Mouse (Mus musculus) layer of hippocampus, adult 2 months (tissue): Measurements from ENCODE around the gene Shroom3. TPM values are rescaled to one million over a fixed set of nuclear protein-coding genes. Genes with fewer than 3 reads are reported as not detected.
A peak's percentile ranks its signal among the peaks of the same experiment; 100 is the strongest.
"Not testable (repeated sequence)": the region's sequence is repeated elsewhere in the genome, so short reads cannot be mapped to it uniquely, and the experiment has no call there.

Experiments used
- DNase-seq, 2 experiments: peaks; one replicate each; pipeline ENCODE4 v3.0.0; 2022; ENCODE audit warnings: low spot score in 2 of 2
- H3K27ac ChIP-seq: fragments of 200-600 bp; 2 replicates; pipeline ENCODE4 v1.8.1; 2022
- H3K4me3 ChIP-seq: fragments of 200-600 bp; 2 replicates; pipeline ENCODE4 v1.8.1; 2022; ENCODE audit warnings: mild to moderate bottlenecking
- CTCF ChIP-seq: fragments of 200-600 bp; conservative IDR thresholded peaks from 2 replicates; pipeline ENCODE4 v1.8.1; 2022; ENCODE audit warnings: antibody characterized with exemption, mild to moderate bottlenecking, moderate library complexity
- total RNA-seq, 2 experiments: library from RNA; stranded (reverse); gene quantifications; 2 replicates each; pipeline ENCODE4 v1.2.3; 2021

The Shroom3 gene
- total RNA-seq, 2 experiments from 2014 or later, result 2.0 to 2.3 TPM

DNA sequence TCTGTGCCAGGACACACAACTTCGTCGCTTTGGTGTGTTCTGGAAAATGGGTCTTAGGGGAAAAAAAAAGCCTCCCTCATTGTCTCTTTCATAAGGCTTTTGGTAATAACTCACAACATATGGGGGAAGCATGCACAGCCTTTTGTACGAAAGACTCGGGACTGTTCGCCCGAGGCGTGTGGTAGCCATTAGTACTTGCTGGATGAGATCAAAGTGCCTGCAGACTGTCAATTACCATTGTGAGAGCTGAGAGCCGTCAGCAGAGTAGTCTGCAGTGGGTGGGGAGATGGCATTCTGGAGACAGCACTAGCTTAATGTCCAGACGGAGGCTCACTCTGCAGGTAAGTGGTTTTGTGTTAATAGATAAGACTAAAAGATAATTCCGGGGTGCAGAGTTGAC is 232.2 kb downstream of the Shroom3 start:
- no peak overlapping the region for H3K4me3 ChIP-seq
- no peak overlapping the region for H3K27ac ChIP-seq
- no peak for TF ChIP-seq CTCF
- no peak for DNase-seq

DNA sequence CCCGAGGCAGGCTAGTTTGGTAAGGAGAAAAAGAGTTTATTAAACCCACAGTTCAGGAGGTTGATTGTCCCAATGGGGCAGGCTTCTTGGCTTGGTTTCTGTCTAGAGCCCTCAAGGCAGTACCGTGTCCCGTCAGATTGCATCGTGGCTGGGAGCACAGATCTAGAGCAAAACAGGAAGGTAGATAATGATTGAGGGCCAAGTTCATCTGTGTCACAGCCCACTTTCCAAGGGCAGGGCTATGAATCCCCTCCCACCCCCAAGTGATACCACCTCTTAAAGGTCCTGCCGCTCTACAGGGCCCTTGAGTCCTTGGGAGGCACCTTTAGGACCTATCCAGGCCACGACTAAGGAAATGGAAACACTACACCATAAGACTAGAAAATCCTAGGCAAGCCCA is 234.5 kb downstream of the Shroom3 start:
- H3K27ac ChIP-seq, result no peak overlapping the region
- no peak for DNase-seq
- TF ChIP-seq CTCF, result no peak

DNA sequence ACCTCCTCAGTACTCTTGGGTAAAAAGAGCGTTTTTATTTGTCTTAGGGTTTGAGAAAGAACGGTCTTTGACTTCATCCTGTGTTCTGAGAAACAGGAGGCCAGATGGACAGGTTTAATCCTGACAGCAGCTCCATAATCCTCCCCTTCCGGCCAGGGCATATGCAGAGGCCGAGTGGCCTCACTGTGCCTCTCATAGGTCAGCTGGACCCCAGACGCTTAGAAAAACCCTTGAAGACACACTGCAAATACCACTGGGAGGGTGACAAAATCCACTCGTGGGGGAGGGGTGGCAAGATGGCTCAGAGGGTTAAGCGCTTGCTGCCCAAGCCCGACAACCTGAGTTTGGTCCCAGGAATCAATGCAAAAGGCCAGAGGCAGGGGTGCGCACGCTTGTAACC is 234.9 kb downstream of the Shroom3 start:
- no peak for TF ChIP-seq CTCF
- DNase-seq, result no peak
- Histone ChIP-seq H3K4me3 (no peak overlapping the region), H3K27ac (no peak overlapping the region)

More for the DNA sequence above, 234.5 kb downstream of the Shroom3 start:
- H3K4me3 ChIP-seq, result no peak overlapping the region

DNA sequence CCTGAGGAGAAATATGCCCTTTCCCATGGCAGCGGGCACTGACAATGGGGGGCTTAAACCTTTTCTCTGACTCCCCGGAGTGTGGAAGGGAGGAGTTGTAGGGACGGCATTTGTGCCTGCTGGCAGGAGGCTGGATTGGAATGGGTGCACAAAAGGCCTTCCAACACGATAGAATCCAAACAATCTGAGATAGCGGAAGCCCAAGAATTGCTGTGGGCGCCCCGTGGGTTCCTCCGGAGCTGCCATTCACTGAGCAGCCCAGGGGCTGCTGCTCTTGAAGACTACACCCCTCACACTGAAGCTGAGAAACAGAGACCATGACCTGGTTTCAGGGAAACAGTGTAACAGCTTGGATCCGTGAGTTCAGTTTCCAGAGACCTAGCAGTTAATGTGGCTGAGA is 235.6 kb downstream of the Shroom3 start:
- no peak for DNase-seq
- H3K27ac ChIP-seq, result no peak overlapping the region
- no peak for TF ChIP-seq CTCF
- H3K4me3 ChIP-seq, result no peak overlapping the region

DNA sequence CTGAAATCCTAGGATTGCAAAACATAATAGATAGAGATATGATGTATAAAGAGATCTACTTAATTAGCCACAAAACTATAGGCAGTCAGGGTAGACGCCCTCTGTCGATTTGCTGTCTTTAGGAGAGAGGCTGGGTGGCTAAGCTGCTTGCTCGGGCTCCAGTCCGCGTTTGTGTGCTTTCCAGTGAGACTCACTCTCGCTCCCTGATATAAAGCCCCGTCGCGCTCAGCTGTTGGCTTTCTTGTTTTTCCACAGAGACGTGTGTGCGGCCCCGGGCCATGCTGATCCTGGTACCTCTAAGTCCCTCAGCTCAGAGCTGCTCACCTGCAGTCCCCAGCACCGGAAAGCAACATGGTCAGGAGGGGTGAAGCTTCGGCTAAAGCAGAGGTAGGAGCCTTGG is 236.2 kb downstream of the Shroom3 start:
- TF ChIP-seq CTCF, result no peak
- DNase-seq, result no peak
- Histone ChIP-seq H3K4me3 (no peak overlapping the region), H3K27ac (no peak overlapping the region)

DNA sequence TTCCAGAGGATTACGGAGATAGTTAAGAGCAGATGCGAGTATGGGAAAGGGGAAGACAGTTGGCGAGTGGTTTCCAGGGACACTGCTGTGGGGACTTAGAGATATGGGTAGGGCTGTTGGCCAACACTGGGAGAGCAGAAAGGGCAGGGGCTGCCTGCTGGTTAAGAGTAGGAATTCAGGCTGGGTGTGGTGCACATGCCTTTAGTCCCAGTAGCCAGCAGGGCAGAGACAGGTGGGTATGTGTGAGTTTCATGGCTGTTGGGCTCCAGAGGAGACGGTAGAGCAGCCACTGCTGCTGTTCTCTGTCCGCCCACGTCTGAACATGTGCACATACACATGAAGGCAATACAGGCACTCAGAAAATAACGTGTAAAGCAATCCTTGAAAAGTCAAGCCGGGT is 237.7 kb downstream of the Shroom3 start:
- no peak for DNase-seq
- no peak for TF ChIP-seq CTCF
- Histone ChIP-seq H3K4me3 (no peak overlapping the region), H3K27ac (no peak overlapping the region)

DNA sequence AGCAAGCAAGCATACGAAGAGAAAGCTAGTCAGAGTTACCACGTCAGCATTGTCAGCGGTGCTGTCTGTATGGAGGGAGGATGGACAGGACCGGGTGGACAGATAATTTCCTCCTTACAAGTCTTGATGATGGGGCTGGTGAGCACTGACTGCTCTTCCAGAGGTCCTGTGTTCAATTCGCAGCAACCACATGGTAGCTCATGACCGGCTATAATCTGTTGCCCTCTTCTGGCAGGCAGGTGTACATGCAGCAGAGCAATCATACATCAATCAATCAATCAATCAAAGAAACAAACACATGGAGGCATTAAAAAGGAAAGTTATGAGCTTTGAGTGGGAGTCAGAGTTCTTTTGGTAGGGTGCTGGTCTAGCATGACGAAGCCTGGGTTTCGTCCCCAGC is 238.5 kb downstream of the Shroom3 start:
- TF ChIP-seq CTCF, result peak; percentile 68
- Histone ChIP-seq H3K27ac (no peak overlapping the region), H3K4me3 (no peak overlapping the region)
- no peak for DNase-seq

DNA sequence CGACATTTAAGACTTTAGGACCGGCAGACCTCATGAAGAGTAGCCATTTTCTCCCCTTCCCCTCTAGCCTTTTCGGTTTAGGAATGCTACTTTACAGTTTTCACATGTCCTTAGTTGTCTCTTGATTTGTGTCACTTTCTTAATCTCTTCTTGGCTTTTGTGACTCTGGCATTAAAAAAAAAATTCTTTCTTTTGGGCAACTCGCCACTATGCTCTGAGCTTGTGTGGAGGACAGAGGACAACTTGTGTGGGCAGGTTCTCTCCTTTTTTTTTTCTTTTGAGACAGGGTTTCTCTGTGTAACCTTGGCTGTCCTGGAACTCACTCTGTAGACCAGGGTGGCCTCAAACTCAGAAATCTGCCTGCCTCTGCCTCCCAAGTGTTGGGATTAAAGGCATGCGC is 239.7 kb downstream of the Shroom3 start:
- not testable (repeated sequence) for H3K27ac ChIP-seq, H3K4me3 ChIP-seq, DNase-seq

DNA sequence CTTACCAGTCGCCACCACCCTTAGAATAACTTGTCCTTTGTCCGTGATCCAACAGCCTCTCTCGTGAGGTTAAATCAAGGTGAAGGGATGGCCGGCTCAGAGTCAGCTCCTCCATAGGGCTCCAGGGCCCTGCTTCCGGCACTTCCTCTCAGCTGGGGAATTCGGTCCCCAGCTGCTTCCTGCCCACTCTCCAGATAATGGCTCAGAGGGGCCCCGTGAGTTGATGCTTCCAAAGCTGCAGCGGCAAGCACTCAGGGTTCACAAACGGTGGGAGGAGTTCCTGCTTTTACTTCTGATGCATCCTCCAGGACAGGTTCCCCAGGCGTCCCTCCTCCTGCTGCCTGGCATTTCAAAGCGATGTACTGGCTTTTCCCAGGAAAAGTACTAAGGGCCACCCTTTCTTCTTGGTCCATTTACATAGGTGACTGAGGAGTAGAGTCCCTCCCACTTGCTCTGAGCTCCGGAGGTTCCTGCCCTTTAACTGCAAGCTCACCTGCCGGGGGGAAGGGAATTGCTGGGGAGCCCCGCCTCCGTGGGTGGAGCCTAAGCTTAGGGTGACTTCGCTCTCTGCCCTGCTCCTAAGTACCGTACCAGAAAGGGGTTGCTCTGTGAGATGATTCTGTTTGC is 241.7 kb downstream of the Shroom3 start:
- no peak for TF ChIP-seq CTCF
- DNase-seq, result no peak
- no peak overlapping the region for H3K4me3 ChIP-seq
- H3K27ac ChIP-seq, result no peak overlapping the region

DNA sequence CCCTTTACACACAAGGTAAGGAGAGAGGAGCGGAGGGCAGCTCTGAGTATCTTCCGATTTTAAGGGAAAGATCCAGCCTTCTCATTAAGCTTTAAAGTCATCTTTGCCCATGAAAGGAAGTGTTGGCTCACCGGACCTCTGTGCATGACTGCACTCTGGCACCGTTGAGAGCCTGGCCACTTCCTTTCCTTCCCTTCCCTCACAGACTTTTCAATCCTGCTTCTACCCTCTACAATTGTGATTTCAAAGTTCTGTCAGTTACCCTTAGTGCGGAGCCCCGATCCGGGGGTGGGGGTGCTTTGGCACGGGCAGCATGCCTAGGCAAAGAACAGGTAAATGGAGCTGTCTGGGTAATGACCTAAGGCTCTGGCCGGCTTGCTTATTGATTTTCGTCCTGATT is 244.4 kb downstream of the Shroom3 start:
- TF ChIP-seq CTCF, result no peak
- no peak for DNase-seq
- Histone ChIP-seq H3K4me3 (no peak overlapping the region), H3K27ac (no peak overlapping the region)

DNA sequence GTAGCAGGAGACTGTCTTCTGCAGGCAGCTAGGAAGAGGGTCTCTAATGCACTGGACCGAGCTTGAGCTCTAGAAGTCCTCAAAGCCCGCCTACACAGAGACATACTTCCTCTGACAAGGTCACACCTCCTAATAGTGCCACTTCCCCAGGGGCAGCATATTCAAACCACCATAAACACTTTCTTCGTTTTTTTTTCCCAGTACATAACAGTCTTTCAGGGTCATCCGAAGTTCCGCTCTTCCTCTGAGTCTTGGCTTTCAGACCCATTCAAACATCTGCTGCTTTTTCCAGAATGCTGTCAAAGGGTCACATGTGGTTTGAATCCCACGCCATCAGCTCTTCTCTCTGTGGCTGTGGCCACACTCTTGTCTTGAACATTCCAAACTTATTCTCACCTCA is 247.3 kb downstream of the Shroom3 start:
- DNase-seq, result no peak
- Histone ChIP-seq H3K4me3 (no peak overlapping the region), H3K27ac (no peak overlapping the region)
- no peak for TF ChIP-seq CTCF

DNA sequence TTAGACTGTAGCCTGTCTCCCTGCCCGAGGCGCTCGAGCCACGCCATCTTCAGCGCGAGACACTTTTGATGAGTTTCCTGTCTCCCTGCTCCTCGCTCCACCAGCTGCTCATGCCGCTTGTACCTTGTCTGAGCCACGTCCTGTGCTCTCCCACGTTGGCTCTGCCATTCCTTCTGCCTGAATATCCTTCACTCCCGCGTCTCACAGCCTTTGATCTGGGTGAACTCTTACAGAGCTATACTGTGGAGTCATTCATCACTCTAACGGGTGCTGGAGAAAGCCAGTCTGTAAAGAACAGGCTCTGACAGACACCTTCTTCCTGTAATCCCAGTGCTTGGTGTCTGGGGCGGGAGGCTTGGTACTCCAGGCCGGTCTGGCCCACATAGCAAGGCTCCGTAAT is 248.1 kb downstream of the Shroom3 start:
- TF ChIP-seq CTCF, result no peak
- DNase-seq, result no peak
- no peak overlapping the region for H3K27ac ChIP-seq
- no peak overlapping the region for H3K4me3 ChIP-seq

DNA sequence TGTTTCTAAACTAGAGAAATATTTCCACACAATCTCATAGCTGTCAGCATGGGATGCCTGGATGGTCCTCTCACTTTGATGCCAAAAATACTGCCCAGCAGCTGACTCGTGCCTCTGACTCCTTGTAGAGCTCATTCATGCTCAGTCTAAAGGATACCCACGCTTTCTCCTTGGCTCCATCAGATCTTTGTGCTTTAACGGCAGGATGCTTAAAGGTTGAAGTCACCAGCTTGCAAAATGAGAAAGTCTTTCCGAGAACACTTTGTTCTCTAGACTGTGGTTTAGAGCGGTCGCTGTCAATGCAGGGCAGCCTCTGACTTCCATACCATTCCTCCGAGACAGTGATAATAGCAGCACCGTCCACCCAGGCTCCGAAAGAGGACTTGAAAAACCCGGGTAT is 249.8 kb downstream of the Shroom3 start:
- no peak for DNase-seq
- no peak for TF ChIP-seq CTCF
- H3K4me3 ChIP-seq, result no peak overlapping the region
- no peak overlapping the region for H3K27ac ChIP-seq

DNA sequence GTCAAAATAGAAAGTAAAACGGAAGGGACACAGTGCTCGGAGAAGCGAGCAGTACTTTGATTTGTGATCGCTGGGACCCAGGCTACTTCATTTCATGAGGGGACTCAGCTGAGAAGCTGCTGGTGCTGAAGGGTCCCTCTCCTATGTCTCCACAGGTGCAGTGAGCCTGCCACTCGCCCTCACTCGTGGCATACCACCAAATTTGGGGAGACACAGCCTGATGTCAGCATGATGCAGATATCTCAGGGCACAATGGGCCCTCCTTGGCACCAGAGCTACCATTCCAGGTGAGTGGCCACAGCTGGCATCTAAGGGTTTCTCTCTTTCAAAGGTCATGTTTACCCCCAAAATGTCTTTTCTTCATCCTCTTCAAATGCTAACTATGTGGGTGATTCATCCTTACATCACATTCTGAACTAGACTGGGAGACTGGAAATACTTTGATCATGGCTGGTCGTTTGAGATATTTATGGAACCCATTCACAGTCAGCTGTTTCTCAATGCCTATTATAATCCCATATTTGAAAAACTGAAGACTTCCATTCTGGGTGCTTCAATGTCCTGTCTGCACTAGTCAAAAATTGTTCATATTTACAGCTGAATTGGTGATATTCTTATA is 250.5 kb downstream of the Shroom3 start:
- no peak for DNase-seq
- Histone ChIP-seq H3K4me3 (no peak overlapping the region), H3K27ac (no peak overlapping the region)
- no peak for TF ChIP-seq CTCF
